Mouse (Mus musculus) erythroblast, embryonic 14.5 days (primary cell): ENCODE data around the gene Def8.

Experiments
- GATA1 ChIP-seq: IDR thresholded peaks from 2 replicates; pipeline ENCODE4 v1.6.1; 2012; ENCODE audit warnings: low read length, inconsistent platforms, mixed read lengths
- TAL1 ChIP-seq: IDR thresholded peaks from 3 replicates; pipeline ENCODE4 v1.6.1; 2012; ENCODE audit warnings: low read length, inconsistent platforms, mixed read lengths

- TF ChIP-seq GATA1 (no peak), TAL1 (no peak)
Measured at GRCm38 (mm10) chr8:123375701-123376100, 47.6 kb upstream of the Def8 start.
